Mouse (Mus musculus): ENCODE data around the gene Prss54. TPM values are rescaled to one million over a fixed set of nuclear protein-coding genes. Genes with fewer than 3 reads are reported as not detected.

The Prss54 gene
- not detected in 2 replicates for polyA plus RNA-seq (2012; rRNA removed)

DNA sequence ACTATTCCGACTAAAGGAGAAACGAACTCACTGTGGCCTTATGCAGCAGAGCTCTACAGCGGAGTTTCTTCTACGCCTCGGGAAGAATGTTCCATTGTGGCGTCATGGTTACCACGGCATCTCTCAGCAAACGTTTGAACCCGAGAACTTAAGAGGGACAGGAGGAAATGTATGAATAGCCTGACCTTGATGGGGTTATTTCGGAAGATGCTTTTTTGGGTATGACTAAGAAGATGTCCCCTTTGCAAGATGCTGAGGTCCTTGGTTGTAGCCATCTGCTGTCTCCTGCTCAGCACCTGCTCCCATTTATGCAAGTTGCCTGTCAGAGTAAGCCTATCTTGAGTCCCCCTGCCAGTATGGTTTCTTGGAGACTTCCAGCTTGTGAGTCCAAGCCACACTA lies at the start of gene Prss54:
Gene Prss54 (minus strand): TSS at position 101 of the 400 bp plus-strand sequence.

DNA sequence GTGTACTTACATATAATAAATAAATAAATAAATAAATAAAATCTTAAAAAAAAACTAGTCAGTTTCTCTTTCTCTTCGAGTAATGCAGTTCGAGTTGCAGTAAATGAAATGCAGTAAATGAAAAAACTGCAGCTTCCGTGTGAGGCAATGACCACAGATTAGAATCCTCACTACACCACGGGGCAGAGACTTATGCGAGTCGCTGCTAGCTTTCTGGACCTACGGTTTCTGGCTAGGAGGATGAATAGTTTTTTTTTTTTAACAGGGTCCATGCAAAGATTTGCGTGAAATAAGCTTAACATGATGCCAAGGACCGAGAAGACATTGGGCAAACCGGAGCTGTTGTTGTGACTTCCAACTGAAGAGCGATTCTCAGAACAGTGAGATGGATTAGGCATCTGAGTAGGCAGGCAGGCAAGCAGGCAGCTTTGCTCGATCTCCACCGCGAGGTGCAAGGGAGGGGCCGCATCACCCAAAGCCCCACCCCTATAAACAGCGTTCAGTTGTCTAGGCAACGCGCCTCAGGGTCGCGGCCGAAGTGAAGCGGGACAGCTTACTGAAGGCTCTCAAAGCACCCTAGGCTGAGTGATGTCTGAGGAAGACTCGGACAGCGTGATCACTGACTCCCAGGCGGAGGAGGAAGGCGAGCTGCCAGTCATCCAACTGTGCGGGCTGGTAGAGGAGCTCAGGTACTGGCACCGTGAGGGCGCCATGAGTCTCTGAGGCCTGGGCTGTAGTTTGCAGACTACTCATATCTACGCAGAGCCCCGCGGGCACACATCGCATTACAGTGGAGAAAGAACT lies 42.4 kb downstream of the Prss54 start, which contains the start of gene Ccdc113:
Gene Ccdc113 (plus strand): TSS at position 502 of the 804 bp plus-strand sequence.

Other genes starting within 250 kb of the Prss54 start
- gene Zfp319, start 244.4 kb downstream of the Prss54 start, polyA plus RNA-seq (2012; rRNA removed), result 1.2 TPM in 2 replicates
- 11.7 and 12.8 TPM in 2 replicates for gene Usb1, start 244.1 kb downstream of the Prss54 start, polyA plus RNA-seq (2012; rRNA removed)
- gene Mmp15, start 224.1 kb downstream of the Prss54 start, polyA plus RNA-seq (2012; rRNA removed), result 0.71 and 0.82 TPM in 2 replicates
- gene Cfap20, start 141.5 kb downstream of the Prss54 start, polyA plus RNA-seq (2012; rRNA removed), result 29.0 and 29.5 TPM in 2 replicates
- 10.4 and 10.6 TPM in 2 replicates for gene Csnk2a2, start 86.3 kb downstream of the Prss54 start, polyA plus RNA-seq (2012; rRNA removed)
- 0.02 TPM in 1 of 2 replicates, not detected in the other for gene Ccdc113, start 42.3 kb downstream of the Prss54 start, polyA plus RNA-seq (2012; rRNA removed)
- gene Gins3, start 57.1 kb upstream of the Prss54 start, polyA plus RNA-seq (2012; rRNA removed), result 2.9 and 3.1 TPM in 2 replicates
- gene Ndrg4, start 100.6 kb upstream of the Prss54 start, polyA plus RNA-seq (2012; rRNA removed), result 0.60 and 0.63 TPM in 2 replicates
- 10.7 and 13.1 TPM in 2 replicates for gene Setd6, start 139.5 kb upstream of the Prss54 start, polyA plus RNA-seq (2012; rRNA removed)
- gene Cnot1, start 231.1 kb upstream of the Prss54 start, polyA plus RNA-seq (2012; rRNA removed), result 34.5 and 37.4 TPM in 2 replicates
- 75.6 and 77.6 TPM in 2 replicates for gene Sap18b, start 249.0 kb upstream of the Prss54 start, polyA plus RNA-seq (2012; rRNA removed)

All from liver, embryonic 18 days (tissue).